In the genomic region with DNA sequence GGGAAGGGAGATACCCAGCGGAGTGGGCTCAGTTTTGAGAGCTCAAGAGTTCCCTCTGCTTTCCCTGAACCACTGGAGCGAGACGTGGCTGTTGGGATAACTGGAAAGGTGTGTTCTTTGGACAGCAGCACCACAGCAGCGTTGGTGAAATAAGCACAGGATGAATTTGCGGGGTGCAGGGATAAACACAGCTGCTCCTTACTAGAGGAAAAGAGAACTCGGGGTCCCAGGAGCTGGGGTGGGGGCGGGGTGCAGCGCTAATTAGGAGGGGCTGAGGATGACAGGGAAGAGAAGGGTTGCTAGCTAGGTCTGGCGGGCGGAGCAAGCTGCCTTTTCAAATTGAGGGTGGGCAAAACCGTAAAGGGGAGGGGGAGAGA, we compare ENCODE assay signal across 9 mouse cellular contexts.
DNase-seq lines count a peak whose midpoint lies in the region; ATAC-seq lines count a peak whose summit lies in the region.
"Had no signal": no experiment of that assay in that cellular context is flagged by ENCODE, and none has a peak within 500 bp of the region (broad histone marks: within the 10 kb centered on the region; RNA-seq: fewer than 3 reads in every experiment).

No protein-coding gene starts in this region.

- ATAC-seq in heart, embryonic 11.5 days (replicated peaks; ENCODE audit: insufficient number of reproducible peaks, low FRiP score, low TSS enrichment), result no peak
- no peak; the same call in none of the 2 replicates for ATAC-seq in neural tube, embryonic 11.5 days (ENCODE audit: insufficient read depth, low FRiP score, low TSS enrichment)
- no peak for ATAC-seq in stomach, embryonic 15.5 days (ENCODE audit: insufficient read depth, low FRiP score, low read depth)

- H3K27ac ChIP-seq in heart, embryonic 11.5 days (ENCODE audit: low read depth, low read length), result no peak overlapping the region
- no peak overlapping the region for H3K27ac ChIP-seq in neural tube, embryonic 11.5 days (ENCODE audit: low read depth, low read length)
- no peak overlapping the region for H3K27ac ChIP-seq in limb, embryonic 10.5 days
- no peak overlapping the region for H3K27ac ChIP-seq in stomach, embryonic 15.5 days

- H3K27me3 ChIP-seq in heart, embryonic 11.5 days (ENCODE audit: control insufficient read depth, insufficient read depth, low read length), result peaks cover 26% of the 10 kb centered on the region
- peaks cover 20% of the 10 kb centered on the region for H3K27me3 ChIP-seq in neural tube, embryonic 11.5 days (ENCODE audit: control insufficient read depth, insufficient read depth, low read length)
- peaks cover 99% of the 10 kb centered on the region for H3K27me3 ChIP-seq in limb, embryonic 10.5 days (ENCODE audit: low read depth, poor library complexity, severe bottlenecking)
- peaks cover 20% of the 10 kb centered on the region; the same call in 1 of the 2 replicates for H3K27me3 ChIP-seq in stomach, embryonic 15.5 days (replicated peaks)

- H3K4me2 ChIP-seq in heart, embryonic 11.5 days, result peak overlapping the region; percentile 77
- H3K4me2 ChIP-seq in neural tube, embryonic 11.5 days (ENCODE audit: low read depth), result peak overlapping the region; percentile 72
- peak overlapping the region; percentile 71 for H3K4me2 ChIP-seq in stomach, embryonic 15.5 days

- H3K36me3 ChIP-seq in heart, embryonic 11.5 days (ENCODE audit: control insufficient read depth, insufficient read depth, low read length), result no peaks in the 10 kb centered on the region
- no peaks in the 10 kb centered on the region for H3K36me3 ChIP-seq in neural tube, embryonic 11.5 days (ENCODE audit: control insufficient read depth, insufficient read depth, low read length)
- no peaks in the 10 kb centered on the region for H3K36me3 ChIP-seq in limb, embryonic 10.5 days
- no peaks in the 10 kb centered on the region for H3K36me3 ChIP-seq in stomach, embryonic 15.5 days

- peak overlapping the region; percentile 42 for H3K4me3 ChIP-seq in heart, embryonic 11.5 days (ENCODE audit: low read depth, low read length)
- peak overlapping the region; percentile 38 for H3K4me3 ChIP-seq in neural tube, embryonic 11.5 days (ENCODE audit: low read depth, low read length)
- peak overlapping the region; percentile 52 for H3K4me3 ChIP-seq in limb, embryonic 10.5 days
- peak overlapping the region; percentile 40 for H3K4me3 ChIP-seq in stomach, embryonic 15.5 days (replicated peaks)

- WGBS in heart, embryonic 11.5 days (ENCODE audit: insufficient replicate concordance), result 15% methylated on average over 11 of the region's 11 CpGs
- whole genome bisulfite sequencing in neural tube, embryonic 11.5 days, result 9% methylated on average over 11 of the region's 11 CpGs
- 6% methylated on average over 11 of the region's 11 CpGs for WGBS in limb, embryonic 10.5 days
- 12% methylated on average over 11 of the region's 11 CpGs for WGBS in stomach, embryonic 15.5 days

- no peaks in the 10 kb centered on the region for H3K4me1 ChIP-seq in heart, embryonic 11.5 days (ENCODE audit: control insufficient read depth, insufficient read depth, low read length)
- no peaks in the 10 kb centered on the region for H3K4me1 ChIP-seq in neural tube, embryonic 11.5 days (ENCODE audit: control insufficient read depth, insufficient read depth, low read length)
- no peaks in the 10 kb centered on the region for H3K4me1 ChIP-seq in limb, embryonic 10.5 days
- H3K4me1 ChIP-seq in stomach, embryonic 15.5 days, result no peaks in the 10 kb centered on the region

- H3K9ac ChIP-seq in heart, embryonic 11.5 days (ENCODE audit: low read depth, low read length), result no peak overlapping the region
- peak overlapping the region; percentile 33; the same call in 1 of the 2 replicates for H3K9ac ChIP-seq in neural tube, embryonic 11.5 days (ENCODE audit: low read length)
- H3K9ac ChIP-seq in stomach, embryonic 15.5 days, result no peak overlapping the region

- H3K9me3 ChIP-seq in heart, embryonic 11.5 days (replicated peaks; ENCODE audit: control insufficient read depth, low read length), result no peaks in the 10 kb centered on the region
- H3K9me3 ChIP-seq in neural tube, embryonic 11.5 days (ENCODE audit: control insufficient read depth, low read length), result no peaks in the 10 kb centered on the region
- H3K9me3 ChIP-seq in limb, embryonic 10.5 days (replicated peaks), result no peaks in the 10 kb centered on the region
- H3K9me3 ChIP-seq in stomach, embryonic 15.5 days, result no peaks in the 10 kb centered on the region

- no peak for DNase-seq in heart, adult 11 months
- no peak for DNase-seq in neural tube, embryonic 11.5 days (ENCODE audit: low spot score)
- no peak for DNase-seq in neural tube, embryonic 10.5 days (ENCODE audit: extremely low spot score, low spot score)
- DNase-seq in limb, embryonic 10.5 days (ENCODE audit: low spot score), result peak; percentile 36
- DNase-seq in right cerebral cortex, postnatal 4 days, result no peak
- no peak for DNase-seq in spleen, postnatal 4 days (ENCODE audit: low spot score in 2 of 2)
- DNase-seq: thymus, postnatal 25 days had no signal
